Mouse (Mus musculus): Measurements from ENCODE around the gene Zfp697. TPM values are rescaled to one million over a fixed set of nuclear protein-coding genes. Genes with fewer than 3 reads are reported as not detected.
"Not testable (repeated sequence)": the region's sequence is repeated elsewhere in the genome, so short reads cannot be mapped to it uniquely, and the experiment has no call there.

The Zfp697 gene
- total RNA-seq, 2 experiments from 2014 or later, result 1.8 to 2.7 TPM

DNA sequence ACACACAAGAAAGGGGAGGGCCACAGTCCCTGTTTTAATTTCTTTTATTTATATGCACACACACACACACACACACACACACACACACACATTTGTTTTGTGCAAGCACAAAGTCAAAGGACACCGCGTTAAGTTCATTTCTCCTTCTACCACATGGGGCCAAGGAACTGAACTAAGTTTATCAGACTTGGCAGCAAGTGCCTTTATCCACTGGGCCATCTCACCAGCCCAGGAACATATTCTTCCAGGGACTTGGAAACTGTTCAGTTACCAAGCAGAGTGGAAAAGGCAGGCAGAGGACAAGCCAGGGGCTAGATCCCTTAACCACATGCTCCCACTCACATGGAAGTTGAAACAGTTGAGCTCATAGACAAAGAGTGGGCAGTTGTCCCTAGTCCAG lies 13.5 kb upstream of the Zfp697 start:
- no peak for DNase-seq

GRCm38 (mm10) chr3:98374062-98374719 lies 8.1 kb upstream of the Zfp697 start:
- DNase-seq, result no peak

- no peak for DNase-seq
Measured at GRCm38 (mm10) chr3:98374980-98375379, 7.3 kb upstream of the Zfp697 start.

- DNase-seq, result no peak
Measured at GRCm38 (mm10) chr3:98378267-98378666, 4.0 kb upstream of the Zfp697 start.

DNA sequence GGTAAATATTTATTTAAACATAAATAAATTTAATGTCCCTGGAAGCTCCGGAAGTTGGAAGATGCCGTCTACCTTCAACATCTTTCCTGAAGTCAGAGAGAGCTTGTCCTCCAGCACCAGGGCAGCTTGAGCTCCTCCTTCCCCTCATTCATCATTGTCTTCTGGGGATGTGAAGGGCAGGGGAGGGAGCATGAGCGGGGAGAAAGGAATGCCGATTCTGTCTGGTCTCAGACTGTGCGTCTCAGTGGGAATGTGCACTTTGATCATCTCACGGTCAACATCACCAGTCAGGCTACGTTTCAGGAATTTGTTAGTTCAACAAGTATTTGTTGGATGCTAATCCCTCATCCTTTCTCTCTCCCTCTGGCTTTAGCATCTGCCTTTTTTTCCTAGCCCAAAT lies 3.0 kb upstream of the Zfp697 start:
- DNase-seq, result no peak

DNA sequence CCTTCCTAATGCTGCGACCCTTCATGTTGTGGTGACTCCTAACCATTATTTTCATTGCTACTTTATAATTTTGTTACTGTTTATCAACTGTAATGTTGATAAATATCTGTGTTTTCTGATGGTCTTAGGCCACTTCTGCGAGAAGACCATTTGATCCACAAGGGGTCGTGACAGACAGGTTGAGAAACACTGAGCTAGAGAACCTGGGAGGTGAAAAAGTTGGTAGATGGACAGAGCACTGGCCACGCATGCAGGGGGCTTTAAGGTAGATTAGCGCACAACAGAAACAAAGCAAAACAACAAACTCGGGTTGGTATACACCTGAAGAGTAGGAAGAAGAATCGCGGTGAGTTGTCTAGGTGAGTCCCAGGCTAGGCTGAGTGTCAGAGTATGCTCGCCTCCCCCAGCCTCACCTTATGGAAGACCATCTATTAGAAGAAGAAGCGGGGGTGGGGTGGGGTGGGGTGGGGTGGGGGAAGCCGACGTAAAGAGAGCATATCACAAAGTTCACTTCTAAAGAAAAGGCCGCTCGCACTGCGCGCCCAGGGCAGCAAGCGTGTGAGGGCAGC lies 500 bp upstream of the Zfp697 start:
- DNase-seq, result no peak

GRCm38 (mm10) chr3:98383024-98383790 lies 946 bp downstream of the Zfp697 start:
- DNase-seq, result no peak

- DNase-seq, result no peak
Measured at GRCm38 (mm10) chr3:98387086-98387485, 4.8 kb downstream of the Zfp697 start.

- no peak for DNase-seq
Measured at GRCm38 (mm10) chr3:98387756-98388155, 5.5 kb downstream of the Zfp697 start.

DNA sequence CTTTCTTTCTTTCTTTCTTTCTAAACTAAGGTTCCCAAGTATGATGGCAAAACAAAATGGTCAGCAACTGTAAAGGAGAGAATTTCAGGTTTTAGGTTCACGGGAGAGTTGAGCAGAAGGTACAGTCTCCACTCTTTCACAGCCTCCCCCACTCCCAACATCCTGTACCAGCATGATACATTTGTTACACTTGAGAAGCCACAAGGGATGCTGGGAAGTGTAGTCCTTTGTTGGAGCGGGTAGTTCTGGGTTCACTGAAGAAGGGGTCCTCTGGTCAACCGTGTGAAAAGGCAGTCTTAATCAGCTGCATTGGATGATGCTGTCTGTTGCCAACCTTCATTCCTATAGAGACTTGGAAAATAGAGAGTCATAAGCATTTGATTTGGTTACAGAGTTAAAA lies 7.0 kb downstream of the Zfp697 start:
- no peak for DNase-seq

DNA sequence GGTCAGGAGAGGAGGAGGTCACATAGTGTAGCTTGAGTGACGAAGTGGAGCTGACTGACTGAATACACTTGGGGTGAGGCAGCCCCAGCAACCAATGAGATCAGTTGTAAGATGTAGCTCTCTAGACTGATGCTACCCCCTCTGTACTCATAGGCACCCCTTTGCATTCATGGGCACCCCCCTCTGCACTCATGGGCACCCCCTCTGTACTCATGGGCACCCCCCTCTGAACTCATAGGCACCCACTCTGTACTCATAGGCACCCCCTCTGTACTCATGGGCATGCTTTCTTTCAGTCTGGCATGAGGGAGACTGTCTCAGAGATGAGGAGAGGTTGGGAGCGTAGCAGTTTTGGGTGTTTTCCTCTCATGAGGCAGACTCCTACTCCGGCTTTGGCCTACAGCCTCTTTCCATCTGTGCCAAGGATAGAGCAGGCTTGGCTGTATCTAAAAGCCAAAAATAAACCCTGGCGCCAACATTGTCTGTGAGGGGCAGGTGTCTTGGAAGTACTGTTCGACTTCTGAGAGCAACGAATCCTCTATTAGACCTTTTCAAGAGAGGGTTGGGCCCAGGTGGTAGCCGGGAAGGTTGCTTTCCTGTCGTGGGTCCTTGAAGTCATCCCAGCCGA lies 22.1 kb downstream of the Zfp697 start:
- DNase-seq, result not testable (repeated sequence)

DNA sequence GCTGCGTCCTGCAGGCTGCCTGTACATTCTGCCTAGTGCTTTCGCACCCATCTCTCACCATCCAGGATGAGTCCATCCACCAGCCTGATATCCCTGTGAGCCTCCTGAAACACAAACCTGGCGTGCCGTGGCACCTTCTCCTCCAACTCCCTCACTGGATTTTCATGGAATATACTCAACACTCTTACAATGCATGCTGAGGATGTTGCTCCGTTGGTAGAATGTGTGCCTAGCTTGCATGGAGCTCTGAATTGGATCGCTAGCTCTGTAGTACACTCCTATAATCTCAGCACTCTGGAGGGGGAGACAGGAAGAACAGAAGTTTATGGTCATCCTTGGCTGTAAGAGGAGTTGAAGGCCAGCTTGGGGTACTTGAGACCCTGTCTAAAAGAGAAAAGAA lies 23.6 kb downstream of the Zfp697 start:
- not testable (repeated sequence) for DNase-seq

DNA sequence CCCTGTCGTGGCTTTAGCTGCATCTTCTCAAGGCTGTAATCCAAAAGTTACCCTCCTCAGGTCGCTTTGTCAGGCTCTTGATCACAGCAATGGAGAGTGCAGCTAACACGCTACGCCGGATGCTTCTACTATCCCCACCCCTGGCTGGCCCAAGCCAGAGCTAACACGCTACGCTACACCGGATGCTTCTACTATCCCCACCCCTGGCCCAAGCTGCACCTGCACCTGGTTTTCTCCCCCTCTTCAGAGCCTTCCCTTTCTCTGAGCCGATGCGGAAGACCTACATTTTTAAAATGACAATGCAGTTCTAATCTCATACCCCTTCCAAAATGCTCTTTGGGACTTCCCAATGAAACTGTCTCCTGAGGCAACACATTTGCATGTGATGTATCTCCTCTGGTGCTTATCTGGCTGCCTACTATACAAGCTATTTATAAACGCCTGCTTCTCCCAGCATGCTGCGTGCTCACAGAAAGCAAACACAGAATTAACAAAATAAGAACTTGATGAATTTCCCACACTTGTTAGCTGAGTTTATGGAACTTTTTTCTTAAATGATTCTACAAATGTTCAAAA lies 24.4 kb downstream of the Zfp697 start:
- DNase-seq, result not testable (repeated sequence)

DNA sequence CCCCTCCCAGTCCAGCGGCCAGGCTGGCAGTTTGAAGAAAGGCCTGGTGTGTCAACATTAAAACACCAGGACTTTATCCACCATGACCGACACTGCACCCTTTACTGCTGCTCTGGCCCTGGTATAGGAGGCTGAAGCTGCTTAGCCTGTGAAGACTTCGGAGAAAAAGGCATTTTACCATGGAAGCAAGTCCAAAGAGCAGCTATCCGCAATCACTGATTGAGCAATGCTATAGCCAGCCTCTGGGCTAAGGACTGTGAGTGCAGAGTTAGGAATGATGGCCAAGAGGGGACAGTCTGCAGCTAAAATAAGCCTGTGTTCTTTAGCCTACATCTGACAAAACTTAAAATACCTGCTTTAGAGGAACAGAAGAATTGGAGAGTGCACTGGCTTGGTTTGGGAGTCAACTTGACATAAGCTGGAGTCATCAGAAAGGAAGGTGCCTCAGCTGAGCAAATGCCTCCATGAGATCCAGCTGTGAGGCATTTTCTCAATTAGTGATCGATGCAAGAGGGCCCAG lies 25.1 kb downstream of the Zfp697 start:
- DNase-seq, result not testable (repeated sequence)

DNA sequence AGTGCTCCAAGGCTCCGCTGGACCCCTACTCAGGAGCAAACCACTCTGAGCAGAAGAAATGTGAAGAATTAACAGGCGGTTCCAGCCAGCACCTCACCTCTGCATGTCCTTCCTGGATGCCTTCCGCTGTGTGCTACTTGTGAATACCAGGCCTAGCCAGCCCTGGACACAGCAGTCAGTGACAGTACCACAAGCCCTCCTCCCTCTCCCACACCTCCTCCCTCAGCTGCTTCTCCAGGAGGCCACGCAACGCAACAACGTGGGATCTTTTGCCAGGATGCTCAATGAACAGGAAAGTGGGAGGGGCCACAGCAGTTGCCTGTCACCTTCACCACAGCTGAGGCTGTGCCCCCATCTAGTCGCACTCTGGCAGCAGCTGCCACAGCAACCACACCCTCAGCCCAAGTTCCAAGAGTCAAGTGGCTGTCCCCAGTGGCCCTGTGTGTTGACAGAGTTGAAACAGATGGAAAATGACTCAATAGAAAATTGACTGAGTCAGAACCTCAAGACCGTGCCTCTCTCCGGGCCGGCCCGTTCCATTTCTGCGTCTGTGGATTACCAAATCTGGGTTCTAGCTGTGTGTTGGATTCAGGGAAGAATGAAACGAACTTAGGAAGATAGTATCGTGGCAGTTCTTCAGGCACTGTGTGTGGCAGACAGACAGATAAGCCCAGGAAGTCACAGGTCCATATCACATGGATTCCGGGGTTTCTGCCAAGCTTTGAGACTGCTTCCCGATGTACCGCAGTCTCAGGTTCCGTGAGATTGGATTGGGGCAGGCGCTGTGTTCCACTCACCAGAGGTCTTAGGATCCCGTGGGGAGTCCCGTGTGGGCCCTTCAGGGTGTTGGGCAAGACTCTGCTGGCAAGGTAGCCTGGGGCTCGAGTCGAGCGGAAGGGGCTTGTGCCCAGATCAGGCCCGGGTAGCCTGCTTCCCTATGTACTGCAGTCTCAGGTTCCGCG lies 28.6 kb downstream of the Zfp697 start:
- not testable (repeated sequence) for DNase-seq

DNA sequence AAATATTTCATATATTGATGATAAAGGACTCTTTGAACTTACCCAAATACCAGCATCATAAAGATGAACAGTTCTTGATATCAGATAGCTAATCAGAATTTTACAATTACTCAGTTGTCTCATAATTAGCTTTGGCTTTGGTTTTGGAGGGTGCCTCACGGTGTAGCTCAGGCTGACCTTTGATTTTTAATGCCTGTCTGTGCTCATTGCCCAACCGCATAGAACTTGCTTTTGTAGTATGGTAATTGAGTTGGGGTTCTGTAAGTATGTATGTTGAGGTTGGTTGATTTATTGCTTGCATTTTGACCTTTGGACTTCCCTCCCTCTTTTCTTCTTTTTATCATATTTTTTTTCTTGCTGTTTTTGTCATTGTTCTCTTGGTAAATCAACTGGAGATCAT lies 31.5 kb downstream of the Zfp697 start:
- no peak for DNase-seq

- DNase-seq, result no peak
Measured at GRCm38 (mm10) chr3:98414296-98414695, 32.0 kb downstream of the Zfp697 start.

DNA sequence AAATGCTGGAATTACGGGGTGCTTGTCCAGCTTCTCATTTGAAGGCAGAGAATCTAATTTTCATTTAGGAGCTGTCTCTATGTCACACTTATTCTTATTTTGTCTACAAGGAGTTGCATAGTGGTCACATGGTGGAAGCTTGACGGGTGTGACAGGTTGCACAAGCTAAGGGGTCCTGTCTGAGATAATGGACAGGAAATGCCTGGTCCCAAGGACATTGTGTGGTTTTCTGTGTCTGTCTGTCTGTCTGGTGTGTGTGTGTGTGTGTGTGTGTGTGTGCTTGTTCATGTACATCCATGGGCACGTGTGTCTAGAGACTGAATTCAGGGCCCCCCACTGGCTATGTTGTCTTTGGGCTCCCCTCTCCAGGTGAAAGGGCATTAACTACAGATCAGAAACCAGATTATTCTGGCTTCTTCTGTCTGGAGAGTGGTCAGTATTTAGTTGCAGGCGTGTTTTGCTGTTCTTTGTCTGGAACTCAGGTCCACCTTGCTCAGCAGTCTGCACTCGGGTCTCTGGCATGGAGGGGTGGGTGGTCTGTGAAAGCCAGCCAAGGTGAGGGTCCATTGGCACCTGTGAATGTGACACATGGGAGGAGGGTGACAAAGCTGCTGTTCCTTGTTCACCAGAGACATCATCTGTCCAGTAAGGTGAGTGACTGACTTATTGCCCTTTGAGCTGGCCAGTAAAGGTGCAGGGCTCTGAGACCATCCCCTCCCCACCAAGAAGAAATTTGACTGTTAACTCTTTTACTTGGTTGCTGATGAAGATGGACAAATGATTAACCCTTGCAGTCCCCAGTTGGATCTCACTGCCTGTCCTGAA lies 34.4 kb downstream of the Zfp697 start:
- DNase-seq, result no peak

DNA sequence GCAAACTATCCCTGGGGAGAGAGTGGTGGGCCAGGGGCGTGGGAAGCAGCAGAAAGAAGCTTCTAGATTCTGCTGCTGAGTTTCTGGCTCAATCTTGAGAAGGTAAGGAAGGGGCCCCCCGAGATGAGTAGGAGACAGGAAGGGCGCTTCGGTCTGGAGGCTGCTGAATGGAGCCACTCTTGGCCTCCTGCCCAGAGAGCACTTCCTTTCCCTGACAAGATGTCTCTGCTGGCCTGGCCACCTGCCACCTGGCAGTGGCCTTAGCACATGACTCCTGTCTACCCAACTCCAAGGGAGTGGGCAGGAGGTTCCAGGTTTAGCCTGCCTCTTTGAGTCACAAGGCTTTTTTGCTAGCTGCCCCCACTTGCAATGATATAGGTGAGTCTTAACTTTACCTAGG lies 35.1 kb downstream of the Zfp697 start:
- peak; percentile 71 for DNase-seq

Measured in gastrocnemius, postnatal 10 days (tissue).